Mouse (Mus musculus) spleen, postnatal 36 days (tissue): ENCODE measurements around the gene Afg3l1.
"Not testable (repeated sequence)": the region's sequence is repeated elsewhere in the genome, so short reads cannot be mapped to it uniquely, and the experiment has no call there.

Experiments used
- DNase-seq, 2 experiments: peaks; one replicate each; pipeline ENCODE4 v3.0.0; 2022; ENCODE audit warnings: low spot score in 2 of 2, mixed read lengths in 1 of 2

Gene Afg3l1

GRCm38 (mm10) chr8:123463651-123464050 lies 14.1 kb upstream of the Afg3l1 start:
- DNase-seq = no peak

DNA sequence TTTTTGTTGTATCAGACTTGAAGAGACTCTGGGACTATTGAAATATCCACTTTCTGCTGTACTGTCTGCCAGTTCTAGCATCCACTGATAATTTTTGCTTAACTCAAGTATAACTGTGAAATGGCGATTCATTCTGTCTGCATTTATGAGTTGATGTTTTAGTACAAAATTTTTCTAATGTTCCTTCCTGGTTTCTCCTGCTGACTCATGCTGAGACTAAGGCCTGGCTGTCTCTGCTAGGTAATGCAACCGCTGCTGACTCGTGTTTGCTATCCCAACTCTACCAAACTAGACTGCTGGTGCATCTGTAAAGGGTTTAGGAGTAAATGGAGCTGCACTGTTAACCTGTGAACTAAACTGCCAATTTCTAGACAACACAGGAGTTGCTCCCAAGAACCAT lies 10.2 kb upstream of the Afg3l1 start:
- DNase-seq = no peak

DNA sequence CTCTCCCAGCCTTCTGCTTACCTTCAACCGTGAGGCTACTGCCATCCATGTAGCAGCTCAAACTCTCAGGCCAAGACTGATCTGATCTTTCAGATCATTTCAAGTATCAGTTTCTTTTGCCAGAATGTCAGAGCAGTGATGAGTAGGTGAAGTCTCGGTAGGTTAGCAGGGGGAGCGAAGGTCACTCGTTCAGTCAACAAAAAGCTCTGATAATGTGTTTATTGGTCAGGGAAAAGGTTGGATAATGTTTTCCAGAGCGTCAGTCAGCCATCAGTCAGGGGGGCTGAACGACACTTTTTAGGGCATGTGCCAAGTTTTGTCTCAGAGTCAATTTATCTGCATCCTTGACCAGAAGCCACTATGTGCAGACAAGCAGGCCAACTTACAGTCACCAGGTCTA lies 4.7 kb upstream of the Afg3l1 start:
- not testable (repeated sequence) for DNase-seq

GRCm38 (mm10) chr8:123474549-123474948 lies 3.2 kb upstream of the Afg3l1 start:
- not testable (repeated sequence) for DNase-seq

DNA sequence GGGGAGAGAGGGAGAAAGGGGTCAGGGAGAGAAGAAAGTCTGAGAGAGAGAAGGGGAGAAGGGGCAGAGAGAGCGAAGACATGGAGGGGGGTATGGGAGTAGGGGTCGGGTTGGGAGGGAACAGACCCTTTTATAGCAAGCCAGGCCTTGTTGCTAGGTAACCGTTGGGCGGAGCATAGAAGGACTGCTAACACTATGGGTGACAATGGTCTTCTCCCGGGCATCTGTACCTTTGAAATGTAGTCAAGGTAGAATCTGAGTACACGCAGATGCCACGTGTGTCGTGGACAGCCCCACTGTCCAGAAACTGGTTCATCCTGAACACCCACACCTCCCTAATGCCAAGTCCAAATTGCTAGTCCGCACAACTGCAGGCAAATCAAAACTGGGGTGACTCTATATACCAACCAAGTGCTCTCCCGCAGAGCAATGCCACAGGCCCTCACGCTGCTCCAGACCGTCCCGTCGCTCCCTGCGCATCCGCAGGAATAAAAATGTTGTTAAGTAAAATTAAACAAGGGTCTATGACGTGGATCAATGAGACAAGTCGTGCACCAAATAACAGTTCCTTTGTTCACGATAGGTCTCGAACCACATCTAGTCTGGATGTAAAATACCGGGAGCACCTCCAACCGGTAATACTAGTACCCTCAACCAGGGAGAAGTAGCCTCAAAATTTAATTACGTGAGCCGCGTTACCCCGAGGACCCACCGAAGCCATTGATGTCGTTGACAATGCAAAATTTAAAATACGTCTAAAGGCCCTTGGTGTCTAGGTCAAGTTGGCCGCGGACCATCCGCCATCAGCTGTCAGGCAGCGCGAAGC lies 579 bp upstream of the Afg3l1 start:
- DNase-seq = peak in 1 of 2 experiments; percentile 7

GRCm38 (mm10) chr8:123478456-123479218 lies 934 bp downstream of the Afg3l1 start:
- peak in 1 of 2 experiments; percentile 12 for DNase-seq

DNA sequence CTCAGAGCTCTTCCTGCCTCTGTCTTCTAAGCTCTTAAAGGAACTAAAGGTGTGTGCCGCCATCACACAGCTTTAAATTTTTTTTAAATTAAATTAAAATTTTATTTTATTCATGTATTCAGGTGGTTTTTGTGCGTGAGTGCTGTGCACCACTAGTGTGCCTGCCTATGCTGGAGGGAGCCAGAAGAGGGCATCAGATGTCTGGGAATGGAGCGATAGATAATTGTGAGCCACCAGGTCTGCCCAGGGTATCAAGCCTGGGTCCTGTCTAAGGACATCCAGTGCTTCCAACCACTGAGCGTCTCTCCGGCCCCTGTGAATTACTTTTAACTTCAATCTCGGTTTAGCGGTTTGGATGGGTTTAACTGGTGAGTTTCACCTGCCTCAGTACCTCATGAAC lies 4.9 kb downstream of the Afg3l1 start:
- no peak for DNase-seq

DNA sequence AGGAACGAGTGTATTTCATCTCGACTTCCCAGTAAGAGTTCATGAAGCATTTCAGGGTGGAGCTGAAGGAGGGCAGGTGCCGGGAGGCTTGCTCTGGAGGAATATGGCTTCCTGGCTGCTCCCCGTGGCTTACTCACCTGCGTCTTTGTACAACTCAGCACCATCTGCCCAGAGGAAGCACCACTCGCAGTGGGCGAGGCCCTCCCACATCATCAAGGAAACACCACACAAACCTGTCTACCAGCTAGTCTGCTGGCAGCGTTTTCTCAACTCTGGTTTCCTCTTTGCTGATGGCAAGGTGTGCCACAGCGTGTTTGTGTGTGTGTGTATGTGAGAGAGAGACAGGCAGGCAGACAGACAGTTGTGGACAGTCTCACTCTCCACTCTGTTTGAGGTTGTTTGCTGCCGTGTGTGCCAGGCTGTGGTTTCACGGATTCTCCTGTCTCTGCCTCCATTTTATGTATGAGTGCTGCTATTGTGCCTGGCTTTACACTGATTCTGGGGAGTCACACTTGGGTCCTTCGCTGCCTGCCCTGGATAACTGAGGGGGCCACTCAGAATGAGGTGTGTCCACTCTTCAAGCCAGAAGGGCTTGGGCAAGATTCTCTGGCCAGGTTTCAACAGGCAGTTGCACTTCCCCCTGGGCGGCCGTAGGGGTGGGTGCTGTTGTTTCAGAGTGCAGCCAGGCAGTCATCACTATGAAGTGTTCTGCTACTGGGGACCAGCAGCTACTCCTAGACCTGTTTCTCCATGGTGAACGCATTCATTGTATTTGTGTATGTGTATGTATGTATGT lies 13.8 kb downstream of the Afg3l1 start:
- DNase-seq = no peak

- no peak for DNase-seq
Measured at GRCm38 (mm10) chr8:123492898-123493297, 15.2 kb downstream of the Afg3l1 start.

DNA sequence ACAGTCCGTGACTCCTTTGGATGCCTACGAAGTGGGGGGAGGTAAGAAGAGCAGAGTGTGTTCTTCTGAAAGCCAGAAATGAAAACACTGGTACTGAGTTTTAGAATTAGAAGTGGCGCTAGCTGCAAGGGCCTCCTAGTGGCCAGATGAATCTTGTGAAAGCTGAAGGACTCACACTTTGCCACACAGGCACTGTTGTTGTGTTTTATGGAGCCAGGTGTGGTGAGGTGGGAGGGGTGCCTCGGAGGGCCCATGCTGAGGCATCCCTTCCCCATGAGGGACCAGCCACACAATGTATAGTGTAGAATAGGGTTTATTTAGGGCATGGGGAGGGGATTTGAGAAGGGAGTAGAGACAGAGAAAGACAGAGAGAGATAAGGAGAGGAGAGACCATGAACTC lies 20.0 kb downstream of the Afg3l1 start:
- DNase-seq = no peak

GRCm38 (mm10) chr8:123498963-123499362 lies 21.3 kb downstream of the Afg3l1 start:
- no peak for DNase-seq

DNA sequence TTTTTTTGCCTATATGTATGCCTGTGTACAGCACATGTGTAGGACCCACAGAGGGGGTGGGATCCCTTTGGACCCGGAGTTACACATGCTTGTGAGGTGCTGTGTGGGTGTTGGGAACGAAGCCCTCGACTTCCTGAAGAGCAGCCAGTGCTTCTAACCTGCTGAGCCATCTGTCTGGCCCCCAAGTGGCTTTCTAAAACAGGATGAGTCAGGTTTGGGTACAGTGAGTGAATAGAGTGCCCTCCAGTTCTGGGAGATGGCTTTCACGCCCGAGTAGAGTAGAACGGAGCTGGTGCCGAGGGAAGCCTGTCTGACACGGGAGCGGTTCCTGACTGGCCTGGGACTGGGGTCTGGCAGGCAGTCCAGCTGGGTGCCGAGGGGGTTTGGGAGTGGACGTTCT lies 21.9 kb downstream of the Afg3l1 start:
- DNase-seq = no peak

DNA sequence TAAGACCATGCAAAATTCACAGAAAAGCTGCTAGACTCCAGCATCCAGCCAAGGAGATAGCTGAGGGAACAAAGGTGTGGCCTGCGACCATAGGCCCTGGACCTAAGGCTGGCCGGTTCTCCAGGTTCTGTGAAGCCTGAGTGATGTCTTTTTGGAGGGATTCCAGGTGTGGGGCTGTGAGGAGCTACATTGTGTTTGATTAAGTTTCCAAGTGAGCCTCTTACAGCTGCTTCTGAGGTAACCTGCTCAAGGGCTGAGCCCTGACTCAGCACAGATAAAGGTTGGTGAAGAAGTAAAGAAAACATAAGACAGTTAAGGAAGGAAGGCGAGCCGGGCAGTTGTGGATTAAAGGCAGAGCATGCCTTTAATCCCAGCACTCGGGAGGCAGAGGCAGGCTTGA lies 24.5 kb downstream of the Afg3l1 start:
- no peak for DNase-seq

DNA sequence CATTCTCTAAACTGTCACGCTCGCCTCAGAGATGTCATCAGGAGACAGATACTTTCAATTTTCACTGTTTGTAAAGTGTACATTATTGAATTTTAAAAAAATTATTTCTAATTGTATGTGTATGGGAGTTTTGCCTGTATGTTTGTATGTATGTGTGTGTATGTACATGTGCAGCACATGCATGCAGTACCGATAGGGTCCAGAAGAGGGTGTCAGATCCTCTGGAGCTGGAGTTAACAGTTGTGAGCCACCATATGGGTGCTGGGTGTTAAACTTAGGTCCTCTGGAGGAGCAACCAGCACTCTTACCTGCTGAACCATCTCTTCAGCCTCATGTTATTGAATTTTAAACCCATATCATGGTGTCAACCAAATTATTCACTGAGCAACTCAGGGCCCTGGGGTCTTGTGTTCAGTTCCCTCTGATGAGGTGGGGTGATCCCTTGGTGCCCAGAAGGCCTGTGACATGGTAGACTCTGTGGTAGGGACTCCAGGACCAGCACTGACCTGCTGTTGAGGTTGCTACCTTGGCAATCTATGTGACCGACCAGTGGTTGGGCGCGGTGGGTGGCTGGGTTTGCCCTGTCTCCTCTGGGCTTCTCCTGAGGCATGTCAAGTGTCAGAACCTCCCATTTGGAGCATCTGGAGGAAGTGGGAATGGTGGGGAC lies 26.2 kb downstream of the Afg3l1 start:
- no peak for DNase-seq

- no peak for DNase-seq
Measured at GRCm38 (mm10) chr8:123504591-123505195, 27.0 kb downstream of the Afg3l1 start.

GRCm38 (mm10) chr8:123505267-123505666 lies 27.6 kb downstream of the Afg3l1 start:
- no peak for DNase-seq

DNA sequence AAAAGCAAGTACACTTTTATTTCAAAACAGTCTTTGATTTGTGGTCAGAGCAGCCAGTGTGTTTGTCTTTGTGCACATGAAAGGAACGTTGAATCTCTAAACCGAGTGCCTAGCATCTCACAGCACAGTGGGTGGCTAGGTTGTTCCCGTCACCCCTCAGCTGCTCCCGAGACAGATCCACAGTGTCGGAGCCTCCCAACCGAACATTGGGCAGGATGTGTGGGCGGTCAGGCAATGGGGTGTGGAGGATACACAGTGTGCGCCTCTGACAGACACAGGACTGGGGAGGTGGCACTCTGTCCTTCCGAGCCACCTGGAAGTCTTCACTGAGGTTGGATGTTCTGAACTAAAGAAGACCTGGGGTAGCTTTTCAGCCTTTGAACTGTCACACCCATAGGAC lies 28.0 kb downstream of the Afg3l1 start:
- DNase-seq = no peak

DNA sequence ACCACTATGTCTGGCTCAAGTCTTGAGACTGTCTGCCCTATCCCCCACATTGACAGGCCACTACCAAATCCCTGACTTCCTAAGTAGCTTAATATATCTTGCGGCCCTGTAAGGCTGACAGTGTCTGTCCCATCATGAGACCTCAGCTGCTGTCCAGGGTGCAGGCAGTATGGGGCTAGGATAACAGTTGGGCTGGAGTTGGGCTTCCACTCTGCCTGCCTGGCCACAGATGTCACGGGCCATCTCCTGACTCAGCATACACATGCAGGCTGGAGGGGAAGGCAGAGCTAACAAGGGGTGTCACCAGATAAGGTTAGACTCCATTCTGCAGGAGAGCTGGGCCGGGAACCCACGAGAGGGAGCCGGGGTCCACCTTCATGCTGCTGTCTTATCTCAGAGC lies 29.4 kb downstream of the Afg3l1 start:
- no peak for DNase-seq

GRCm38 (mm10) chr8:123510819-123511218 lies 33.1 kb downstream of the Afg3l1 start:
- no peak for DNase-seq

GRCm38 (mm10) chr8:123514136-123514535 lies 36.4 kb downstream of the Afg3l1 start:
- no peak for DNase-seq
